Mouse (Mus musculus) heart, embryonic 16.5 days (tissue): Measurements from ENCODE around the gene Stx11. TPM values are rescaled to one million over a fixed set of nuclear protein-coding genes. Genes with fewer than 3 reads are reported as not detected.
"Not testable (repeated sequence)": the region's sequence is repeated elsewhere in the genome, so short reads cannot be mapped to it uniquely, and the experiment has no call there.

ENCODE experiments used
- ATAC-seq: fragments of 200-750 bp; cut with Nextera tagmentation; replicated peaks from 2 replicates; pipeline ENCODE4 v1.8.0; 2017; ENCODE audit warnings: moderate number of reproducible peaks; ENCODE audit not compliant: insufficient read depth, low FRiP score; ENCODE audit errors: extremely low read depth
- H3K27ac ChIP-seq: fragments of 300-500 bp; sonication (generic); 2 replicates; pipeline ENCODE4 v1.5.1; 2014; ENCODE audit warnings: mild to moderate bottlenecking, low read length, control low read depth, moderate library complexity
- H3K27me3 ChIP-seq: fragments of 300-500 bp; sonication (generic); 2 replicates; pipeline ENCODE4 v1.6.1; 2014; ENCODE audit warnings: low read length, mixed read lengths; ENCODE audit not compliant: control insufficient read depth, insufficient read depth
- H3K36me3 ChIP-seq: fragments of 300-500 bp; sonication (generic); 2 replicates; pipeline ENCODE4 v1.6.1; 2014; ENCODE audit not compliant: control insufficient read depth, insufficient read depth
- H3K4me1 ChIP-seq: fragments of 300-500 bp; sonication (generic); 2 replicates; pipeline ENCODE4 v1.6.1; 2014; ENCODE audit warnings: low read length, mixed read lengths; ENCODE audit not compliant: control insufficient read depth, insufficient read depth
- H3K4me2 ChIP-seq: fragments of 300-500 bp; sonication (generic); 2 replicates; pipeline ENCODE4 v1.6.1; 2014; ENCODE audit warnings: low read depth, mild to moderate bottlenecking, control low read depth, low read length
- H3K4me3 ChIP-seq: fragments of 300-500 bp; sonication (generic); 2 replicates; pipeline ENCODE4 v1.5.1; 2014; ENCODE audit warnings: mild to moderate bottlenecking, control low read depth, low read length
- H3K9ac ChIP-seq: fragments of 300-500 bp; sonication (generic); 2 replicates; pipeline ENCODE4 v1.6.1; 2014; ENCODE audit warnings: low read length, control low read depth
- H3K9me3 ChIP-seq: fragments of 300-500 bp; sonication (generic); replicated peaks from 2 replicates; pipeline ENCODE4 v1.6.1; 2016; ENCODE audit warnings: low read length; ENCODE audit not compliant: control insufficient read depth
- WGBS: fragments of 180-500 bp; shearing (Covaris S2); extraction: QIAGEN DNeasy Blood & Tissue Kit; methylation state at CpG from one replicate; pipeline ENCODE4 v1.1.7; 2014; 5-methylcytosine and 5-hydroxymethylcytosine counted together
- polyA plus RNA-seq: library from polyadenylated mRNA; unstranded; fragments of >200 nt; fragmentation: Nextera tagmentation; extraction: Ambion mirVana; gene quantifications from 2 replicates; pipeline ENCODE4 v1.2.1, GENCODE M21; 2015

Stx11 gene
- polyA plus RNA-seq, 1 experiment from 2014 or later, result 7.8 TPM

- Histone ChIP-seq H3K4me2 (no peak overlapping the region), H3K9me3 (no peaks in the 10 kb centered on the region; the same call in 1 of the 2 replicates), H3K9ac (no peak overlapping the region), H3K27me3 (no peaks in the 10 kb centered on the region), H3K4me1 (0 out of 2 replicates have a peak, but pooled peaks cover 4% of the 10 kb centered on the region), H3K4me3 (no peak overlapping the region), H3K36me3 (no peaks in the 10 kb centered on the region), H3K27ac (no peak overlapping the region)
- ATAC-seq, result no peak
- 68% methylated on average over 5 of the region's 5 CpGs for WGBS
These were observed 1.6 kb upstream of the Stx11 start for GRCm38 (mm10) chr10:12965669-12966180.

- H3K4me2 ChIP-seq, result peak overlapping the region; percentile 87
- peak overlapping the region; percentile 71 for H3K9ac ChIP-seq
- H3K4me3 ChIP-seq, result peak overlapping the region; percentile 87
- H3K27me3 ChIP-seq, result no peaks in the 10 kb centered on the region
- 4% methylated on average over 29 of the region's 29 CpGs for WGBS
- H3K9me3 ChIP-seq, result no peaks in the 10 kb centered on the region
- H3K27ac ChIP-seq, result peak overlapping the region; percentile 29; the same call in 1 of the 2 replicates
- peak; percentile 42; the same call in 1 of the 2 replicates for ATAC-seq
- H3K36me3 ChIP-seq, result no peaks in the 10 kb centered on the region
- H3K4me1 ChIP-seq, result 0 out of 2 replicates have a peak, but pooled peaks cover 4% of the 10 kb centered on the region
These were observed 543 bp downstream of the Stx11 start for GRCm38 (mm10) chr10:12963362-12964147.

GRCm38 (mm10) chr10:12962238-12962637 is 1.9 kb downstream of the Stx11 start:
- Histone ChIP-seq H3K4me1 (0 out of 2 replicates have a peak, but pooled peaks cover 4% of the 10 kb centered on the region), H3K27me3 (no peaks in the 10 kb centered on the region), H3K4me3 (no peak overlapping the region), H3K27ac (no peak overlapping the region), H3K4me2 (no peak overlapping the region), H3K9ac (no peak overlapping the region), H3K9me3 (no peaks in the 10 kb centered on the region), H3K36me3 (no peaks in the 10 kb centered on the region)
- no peak for ATAC-seq

- H3K4me3 ChIP-seq, result no peak overlapping the region
- no peaks in the 10 kb centered on the region for H3K27me3 ChIP-seq
- WGBS, result 73% methylated on average over 8 of the region's 8 CpGs
- H3K9ac ChIP-seq, result no peak overlapping the region
- H3K4me1 ChIP-seq, result 0 out of 2 replicates have a peak, but pooled peaks cover 4% of the 10 kb centered on the region
- H3K9me3 ChIP-seq, result no peaks in the 10 kb centered on the region
- no peaks in the 10 kb centered on the region for H3K36me3 ChIP-seq
- H3K4me2 ChIP-seq, result no peak overlapping the region
- no peak overlapping the region for H3K27ac ChIP-seq
- no peak for ATAC-seq
These were observed 2.6 kb downstream of the Stx11 start for GRCm38 (mm10) chr10:12961546-12961945.

GRCm38 (mm10) chr10:12957271-12957670 is 6.8 kb downstream of the Stx11 start:
- ATAC-seq, result no peak

GRCm38 (mm10) chr10:12955831-12956230 is 8.3 kb downstream of the Stx11 start:
- H3K4me1 ChIP-seq, result no peaks in the 10 kb centered on the region
- ATAC-seq, result no peak
- no peak overlapping the region for H3K9ac ChIP-seq
- no peaks in the 10 kb centered on the region for H3K36me3 ChIP-seq
- 47% methylated on average over 1 of the region's 1 CpGs for WGBS
- no peak overlapping the region for H3K27ac ChIP-seq
- H3K27me3 ChIP-seq, result no peaks in the 10 kb centered on the region
- H3K9me3 ChIP-seq, result no peaks in the 10 kb centered on the region
- H3K4me3 ChIP-seq, result no peak overlapping the region
- H3K4me2 ChIP-seq, result no peak overlapping the region

More at GRCm38 (mm10) chr10:12957271-12957670, 6.8 kb downstream of the Stx11 start:
- Histone ChIP-seq H3K9ac (no peak overlapping the region), H3K27me3 (no peaks in the 10 kb centered on the region), H3K9me3 (no peaks in the 10 kb centered on the region), H3K4me2 (no peak overlapping the region), H3K36me3 (no peaks in the 10 kb centered on the region), H3K27ac (no peak overlapping the region), H3K4me1 (no peaks in the 10 kb centered on the region), H3K4me3 (no peak overlapping the region)
- 84% methylated on average over 4 of the region's 4 CpGs for WGBS

- not testable (repeated sequence) for H3K4me2 ChIP-seq, H3K4me1 ChIP-seq, H3K4me3 ChIP-seq, H3K9me3 ChIP-seq, H3K9ac ChIP-seq, H3K36me3 ChIP-seq, H3K27ac ChIP-seq, ATAC-seq, H3K27me3 ChIP-seq
- 49% methylated on average over 4 of the region's 4 CpGs for WGBS
These were observed 12.7 kb downstream of the Stx11 start for GRCm38 (mm10) chr10:12951358-12951757.

GRCm38 (mm10) chr10:12949299-12949698 is 14.8 kb downstream of the Stx11 start:
- no peak overlapping the region for H3K9ac ChIP-seq
- H3K4me1 ChIP-seq, result no peaks in the 10 kb centered on the region
- H3K4me2 ChIP-seq, result no peak overlapping the region
- no peaks in the 10 kb centered on the region for H3K27me3 ChIP-seq
- 61% methylated on average over 7 of the region's 7 CpGs for WGBS
- H3K36me3 ChIP-seq, result no peaks in the 10 kb centered on the region
- no peak for ATAC-seq
- H3K27ac ChIP-seq, result no peak overlapping the region
- H3K4me3 ChIP-seq, result no peak overlapping the region
- H3K9me3 ChIP-seq, result no peaks in the 10 kb centered on the region

GRCm38 (mm10) chr10:12947606-12948005 is 16.5 kb downstream of the Stx11 start:
- Histone ChIP-seq H3K4me2 (no peak overlapping the region), H3K4me1 (no peaks in the 10 kb centered on the region), H3K9ac (no peak overlapping the region), H3K27me3 (no peaks in the 10 kb centered on the region), H3K27ac (no peak overlapping the region), H3K4me3 (no peak overlapping the region), H3K9me3 (no peaks in the 10 kb centered on the region), H3K36me3 (no peaks in the 10 kb centered on the region)
- ATAC-seq, result no peak
- WGBS, result 89% methylated on average over 3 of the region's 3 CpGs
